Mouse (Mus musculus) adrenal gland, postnatal 10 days (tissue): ENCODE data around the gene Trim15. TPM values are rescaled to one million over a fixed set of nuclear protein-coding genes. Genes with fewer than 3 reads are reported as not detected.

ENCODE experiments used
- DNase-seq: peaks from one replicate; pipeline ENCODE4 v3.0.0; 2021; ENCODE audit warnings: mixed read lengths
- total RNA-seq, 2 experiments: library from RNA; stranded (reverse); gene quantifications; 2 replicates each; pipeline ENCODE4 v1.2.3; 2021

Trim15 gene
- total RNA-seq, 2 experiments from 2014 or later, result not detected

DNA sequence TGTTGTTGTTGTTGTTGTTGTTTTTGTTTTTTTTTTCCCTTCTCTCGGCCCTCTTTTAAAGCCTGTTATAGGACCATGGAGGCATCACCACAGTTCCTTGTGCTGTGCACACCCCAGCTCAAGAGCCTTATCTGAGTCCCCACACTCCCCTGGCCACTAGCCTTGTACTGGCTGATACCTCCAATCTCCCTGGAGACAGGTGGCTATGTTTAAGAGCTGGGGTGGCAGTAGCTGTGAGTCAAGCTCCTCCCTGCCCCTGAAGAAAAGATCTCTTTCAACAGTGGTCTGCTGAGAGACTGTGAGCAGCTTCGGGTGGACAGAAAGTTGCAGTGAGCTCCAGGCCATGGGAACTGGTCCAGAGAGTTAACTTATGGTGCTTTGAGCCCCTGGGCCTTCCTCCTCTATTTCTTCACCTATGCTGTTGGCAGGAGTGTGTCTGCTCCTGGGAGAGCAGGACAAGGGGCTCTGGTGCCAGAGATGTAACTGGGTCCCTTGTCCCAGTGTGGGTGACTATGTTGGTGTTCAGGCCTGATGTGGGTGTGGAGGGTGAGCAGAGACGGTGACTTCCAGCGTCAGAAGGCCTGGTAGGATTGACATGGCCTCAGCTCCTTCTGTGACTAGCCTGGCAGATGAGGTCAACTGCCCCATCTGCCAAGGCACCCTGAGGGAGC, 2.4 kb upstream of the Trim15 start, which contains the start of gene Trim10:
Trim10 (plus strand) TSS at position 291 of the 671 bp plus-strand sequence.
- DNase-seq, result no peak

- DNase-seq, result no peak
Measured at GRCm38 (mm10) chr17:36868836-36869235, 1.8 kb upstream of the Trim15 start.

- no peak for DNase-seq
Measured at GRCm38 (mm10) chr17:36861680-36862079, 5.3 kb downstream of the Trim15 start.

DNA sequence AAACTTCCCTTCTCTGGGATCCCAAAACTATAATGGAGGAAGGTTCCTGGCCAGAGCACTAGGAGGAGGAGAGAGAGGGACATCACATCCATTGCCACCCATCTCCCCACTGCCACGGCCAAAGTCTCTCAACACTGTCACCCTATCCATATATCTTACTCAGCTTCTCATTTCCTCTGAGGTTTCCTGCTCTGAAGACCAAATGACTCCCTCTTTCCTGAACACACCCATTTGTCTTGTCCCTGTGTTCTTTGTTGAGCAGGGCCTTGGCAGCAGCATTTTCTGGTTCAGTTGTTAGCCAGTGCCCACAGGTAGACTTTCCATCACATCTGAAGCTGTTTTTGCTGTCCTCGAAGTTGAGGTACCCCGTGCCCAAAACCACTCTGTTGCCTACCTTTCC, 8.8 kb downstream of the Trim15 start:
- no peak for DNase-seq

DNA sequence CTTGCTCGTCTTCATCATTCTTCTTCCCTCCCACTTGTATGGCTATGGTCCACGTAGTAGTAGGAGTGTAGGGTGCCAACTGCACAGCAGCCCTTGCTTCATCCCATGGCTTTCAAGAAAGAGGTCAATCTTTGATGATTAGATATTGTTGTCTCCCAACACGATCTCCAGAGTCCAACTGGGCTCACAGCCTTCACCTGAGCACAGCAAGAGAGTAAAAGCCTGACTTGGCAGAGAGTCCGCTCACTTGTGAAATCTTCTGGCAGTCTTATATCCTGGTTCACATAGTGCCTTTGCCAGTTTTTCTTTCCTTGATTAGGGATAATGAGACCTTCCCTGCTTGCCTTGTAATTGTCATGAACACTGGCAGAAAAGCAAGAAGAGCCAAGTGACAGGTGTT, 10.8 kb downstream of the Trim15 start:
- peak; percentile 51 for DNase-seq

GRCm38 (mm10) chr17:36855484-36855883, 11.5 kb downstream of the Trim15 start:
- DNase-seq, result no peak

GRCm38 (mm10) chr17:36851627-36852026, 15.4 kb downstream of the Trim15 start:
- no peak for DNase-seq

DNA sequence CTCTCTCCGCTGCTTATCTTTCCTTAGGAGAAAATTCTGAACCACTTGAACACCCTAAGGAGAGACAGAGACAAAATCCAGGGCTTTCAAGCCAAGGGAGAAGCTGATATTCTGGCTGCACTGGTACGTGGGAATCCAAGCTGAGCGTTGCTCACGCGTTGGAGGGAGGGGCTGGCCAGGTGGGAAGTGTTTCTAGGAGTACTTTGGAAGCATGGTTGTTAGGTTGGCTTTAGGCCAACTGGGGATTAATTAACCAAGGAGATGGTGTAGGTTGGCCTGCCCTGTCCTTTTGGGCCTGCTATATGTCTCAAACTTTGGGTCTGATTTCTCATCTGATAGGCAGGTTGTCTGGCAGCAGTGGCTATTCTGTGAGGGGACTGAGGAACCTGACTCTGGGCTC, 15.8 kb downstream of the Trim15 start:
- DNase-seq, result no peak

- DNase-seq, result no peak
Measured at GRCm38 (mm10) chr17:36849992-36850391, 17.0 kb downstream of the Trim15 start.

DNA sequence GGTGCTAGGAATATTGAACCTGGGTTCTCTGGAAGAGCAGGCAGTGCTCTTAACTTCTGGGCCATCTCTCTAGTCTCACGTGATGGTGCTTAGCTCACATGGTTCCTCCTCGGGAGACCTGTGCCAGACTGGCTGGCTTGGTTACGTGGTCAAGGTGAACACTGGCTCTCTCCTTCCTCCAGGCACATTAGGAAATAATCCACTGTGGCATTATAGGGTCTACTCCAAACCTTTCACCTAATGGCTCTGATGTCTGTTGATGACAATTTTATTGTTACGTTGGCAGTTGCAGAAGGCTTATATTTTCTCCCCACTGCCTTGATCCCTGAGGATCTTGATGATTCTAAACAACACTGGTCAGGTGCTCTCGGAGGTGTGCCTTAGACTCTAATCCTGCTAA, 18.1 kb downstream of the Trim15 start:
- peak; percentile 28 for DNase-seq

DNA sequence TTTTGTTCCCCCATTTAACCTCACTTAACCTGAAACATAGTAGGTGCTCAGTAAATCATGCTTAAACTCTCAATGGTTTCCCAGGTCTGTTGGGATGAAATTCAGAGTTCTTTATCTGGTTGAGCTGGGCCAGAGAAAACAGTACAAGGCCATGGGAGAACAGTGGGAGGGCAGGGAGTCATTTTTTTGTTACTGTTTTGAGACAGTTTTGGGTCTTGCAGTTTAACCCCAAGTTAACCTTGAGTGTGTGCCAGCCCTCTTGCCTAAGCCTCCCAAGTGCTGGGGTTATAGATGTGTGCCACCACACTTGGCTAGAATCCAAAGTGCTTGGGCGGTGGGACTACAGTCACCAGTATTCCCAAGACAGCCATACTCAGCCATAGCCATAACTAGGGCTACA, 22.3 kb downstream of the Trim15 start:
- DNase-seq, result peak; percentile 81

- DNase-seq, result no peak
Measured at GRCm38 (mm10) chr17:36844286-36844719, 22.7 kb downstream of the Trim15 start.

DNA sequence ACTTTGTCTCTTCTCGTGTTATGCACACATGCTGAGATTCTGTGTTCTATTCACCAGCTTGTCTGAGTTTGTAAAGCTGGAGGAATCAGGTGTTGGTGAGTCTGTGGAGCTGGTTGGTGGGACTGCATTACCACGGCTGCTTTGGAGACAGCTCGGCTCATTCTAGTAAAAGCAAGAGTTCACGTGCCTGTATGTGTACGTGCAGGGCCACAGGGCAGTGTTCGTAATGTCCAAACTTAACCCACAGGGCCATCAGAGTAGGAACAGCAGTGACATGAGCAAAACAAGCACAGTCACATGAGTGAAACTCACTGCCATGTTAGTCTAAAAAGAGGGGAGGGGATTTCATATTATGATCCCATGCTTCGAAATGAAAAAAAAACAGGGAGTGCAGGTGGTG, 23.3 kb downstream of the Trim15 start:
- no peak for DNase-seq

DNA sequence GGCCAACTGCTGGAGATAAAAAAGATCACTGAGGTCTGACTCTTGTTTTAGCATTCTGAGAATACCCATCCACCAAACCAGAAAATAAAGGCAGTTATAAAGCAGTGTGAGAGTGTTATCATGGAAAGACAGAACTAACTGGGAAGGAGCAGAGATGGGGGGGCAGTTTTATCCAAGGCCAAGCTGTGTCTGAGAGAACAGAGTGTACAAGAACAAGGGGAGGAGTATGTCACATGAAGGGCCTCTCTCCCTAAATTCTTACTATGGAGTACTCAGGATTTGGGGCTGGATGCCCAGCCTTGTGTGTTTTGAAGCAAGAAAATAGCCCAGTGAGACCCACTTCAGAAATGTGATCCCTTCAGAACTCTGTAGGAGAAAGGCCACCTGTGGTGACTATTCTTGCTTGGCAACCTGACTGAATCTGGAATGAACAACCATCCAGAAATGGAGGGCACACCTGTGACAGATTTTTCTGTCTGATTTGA, 26.0 kb downstream of the Trim15 start:
- DNase-seq, result no peak

GRCm38 (mm10) chr17:36839931-36840330, 27.1 kb downstream of the Trim15 start:
- DNase-seq, result no peak

- no peak for DNase-seq
Measured at GRCm38 (mm10) chr17:36839001-36839400, 28.0 kb downstream of the Trim15 start.

GRCm38 (mm10) chr17:36836874-36837647, 29.9 kb downstream of the Trim15 start, which contains the start of gene Trim26:
TSS of gene Trim26 (plus strand) at chr17:36837134.
- DNase-seq, result peak; percentile 98

DNA sequence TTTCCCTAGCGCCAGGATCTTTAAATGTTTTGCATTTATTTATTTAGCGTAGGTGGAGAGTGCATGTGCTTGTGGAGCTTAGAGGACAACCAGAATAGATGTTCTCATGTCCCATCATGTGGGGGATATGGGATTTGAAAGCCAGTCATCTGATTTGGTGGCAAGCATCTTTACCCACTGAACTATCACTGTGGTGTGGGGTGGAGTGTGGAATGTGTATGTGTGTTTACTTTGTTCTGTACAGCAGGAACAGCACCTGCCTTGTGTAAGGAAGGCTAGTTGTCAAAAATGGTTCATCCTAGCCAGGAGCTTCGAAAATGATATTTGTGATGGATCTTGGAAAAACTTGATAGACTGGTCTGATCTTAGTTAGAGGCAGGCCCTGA, 30.6 kb downstream of the Trim15 start:
- no peak for DNase-seq

GRCm38 (mm10) chr17:36835591-36836426, 31.2 kb downstream of the Trim15 start:
- DNase-seq, result peak; percentile 75

DNA sequence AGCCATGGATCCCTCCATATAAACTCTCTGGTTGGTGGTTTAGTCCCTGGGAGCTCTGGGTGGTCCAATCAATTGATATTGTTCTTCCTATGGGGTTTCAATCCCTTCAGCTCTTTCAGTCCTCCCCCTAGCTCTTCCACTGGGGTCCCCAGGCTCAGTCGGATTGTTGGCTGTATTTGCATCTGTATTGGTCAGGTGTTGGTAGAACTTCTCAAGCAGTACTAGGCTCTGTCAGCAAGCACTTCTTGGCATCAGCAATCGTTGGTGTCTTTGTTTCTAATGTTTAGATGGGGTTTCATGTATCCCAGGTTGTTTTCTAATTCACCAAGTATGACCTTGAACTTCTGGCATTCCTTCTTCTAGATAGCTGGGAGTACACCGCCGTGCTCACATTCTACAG, 34.3 kb downstream of the Trim15 start:
- no peak for DNase-seq

DNA sequence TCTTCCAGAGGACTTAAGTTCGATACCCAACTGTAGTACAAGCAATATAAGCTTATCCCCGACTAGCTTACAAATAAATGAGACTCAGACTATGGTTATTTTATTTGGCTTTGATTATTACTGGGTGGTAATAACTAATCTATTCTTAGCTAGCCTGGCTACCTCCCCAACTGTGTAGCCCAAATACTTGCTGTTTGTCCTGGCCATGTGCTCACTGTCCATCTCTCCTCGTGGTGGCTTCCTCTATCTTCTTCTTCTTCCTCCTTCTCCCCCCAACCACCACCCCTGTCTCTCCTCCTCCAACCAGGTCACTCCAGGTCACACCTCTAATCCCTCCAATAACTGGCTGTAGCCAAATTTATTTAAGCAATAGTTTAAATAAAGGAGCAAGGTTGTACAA, 36.5 kb downstream of the Trim15 start:
- no peak for DNase-seq

- no peak for DNase-seq
Measured at GRCm38 (mm10) chr17:36828488-36828887, 38.5 kb downstream of the Trim15 start.

- peak; percentile 89 for DNase-seq
Measured at GRCm38 (mm10) chr17:36826002-36826401, 41.0 kb downstream of the Trim15 start.
